Mouse (Mus musculus): Measurements from ENCODE around the gene Lrch1.

The Lrch1 gene

GRCm38 (mm10) chr14:74852965-74853758, 94.5 kb downstream of the Lrch1 start:
- no peak for DNase-seq (ENCODE audit: low spot score)

GRCm38 (mm10) chr14:74851866-74852265, 95.8 kb downstream of the Lrch1 start:
- no peak for DNase-seq (ENCODE audit: low spot score)

GRCm38 (mm10) chr14:74849020-74849419, 98.7 kb downstream of the Lrch1 start:
- DNase-seq (ENCODE audit: low spot score): no peak

DNA sequence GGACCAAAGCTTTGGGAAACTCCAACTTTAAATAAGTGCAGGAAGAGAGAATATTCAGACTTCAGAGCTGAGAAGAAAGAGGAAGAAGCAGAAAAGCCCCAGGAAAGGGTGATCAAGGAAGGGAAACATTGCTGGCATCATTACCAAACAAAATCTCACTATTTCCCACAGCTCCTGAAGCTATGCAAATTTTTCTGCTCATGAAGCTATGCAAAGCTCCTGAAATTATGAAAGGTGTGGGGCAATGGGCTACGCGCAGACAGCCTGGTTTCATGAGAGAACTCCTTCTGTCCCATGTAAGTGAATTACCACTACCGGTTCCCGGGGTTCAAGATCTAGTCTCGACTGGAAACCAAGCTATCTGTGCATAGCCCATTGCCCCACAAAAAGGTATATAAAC, 99.5 kb downstream of the Lrch1 start:
- DNase-seq (ENCODE audit: low spot score): no peak

DNA sequence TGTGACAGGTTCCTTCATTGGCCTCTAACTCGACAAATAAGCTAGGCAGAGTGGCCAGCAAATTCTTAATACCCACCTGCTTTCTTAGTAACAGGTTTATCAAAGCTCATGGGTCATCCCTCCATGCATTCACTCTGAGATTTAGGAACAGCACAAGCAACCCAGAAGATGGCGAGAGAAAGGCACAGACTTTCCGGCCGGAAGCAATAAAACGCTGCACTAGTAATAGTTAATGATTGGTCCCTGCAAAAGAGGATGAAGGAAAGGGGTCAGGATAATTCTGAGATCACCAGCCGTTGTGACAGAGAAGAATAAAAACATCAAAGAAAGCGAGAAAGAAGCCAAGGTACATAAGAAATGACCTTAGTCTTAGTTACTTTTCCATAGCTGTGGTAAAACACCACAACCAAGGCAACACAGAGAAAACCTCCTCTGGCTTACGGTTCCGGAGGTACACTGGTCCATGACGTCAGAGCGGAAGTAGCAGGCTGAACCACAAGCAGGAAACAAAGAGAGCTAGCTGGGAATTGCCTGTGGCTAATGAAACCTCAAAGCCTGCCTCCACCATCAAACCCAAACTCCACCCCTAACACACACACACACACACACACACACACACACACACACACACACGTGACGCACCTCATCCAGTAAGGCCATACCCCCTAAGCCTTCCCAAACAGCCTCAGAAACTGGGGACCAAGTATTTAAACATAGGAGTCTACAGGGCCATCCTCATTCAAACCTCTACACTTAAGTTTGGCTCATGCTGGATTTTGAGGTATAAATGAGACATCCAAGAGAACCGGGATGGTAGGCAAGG, 100.2 kb downstream of the Lrch1 start:
- no peak for DNase-seq (ENCODE audit: low spot score)

DNA sequence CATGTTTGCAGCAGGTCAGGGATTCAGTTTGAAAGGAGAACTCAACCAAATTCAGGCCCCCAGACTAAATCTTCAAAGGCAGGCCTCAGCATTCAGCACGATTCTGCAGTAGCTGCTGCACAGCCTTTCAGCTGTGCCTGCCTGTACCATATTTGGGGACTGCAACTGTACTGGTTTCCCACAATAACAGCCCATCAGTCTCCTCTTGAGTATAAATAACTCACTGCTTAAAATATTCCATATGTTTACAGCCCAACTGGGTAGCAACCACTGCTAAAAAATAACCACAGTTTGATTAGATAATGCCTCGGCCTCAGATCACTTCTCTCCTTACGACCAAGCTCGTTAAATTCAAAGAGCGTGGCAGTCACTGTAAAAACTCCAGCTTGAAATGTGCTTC, 101.0 kb downstream of the Lrch1 start:
- DNase-seq (ENCODE audit: low spot score): no peak

DNA sequence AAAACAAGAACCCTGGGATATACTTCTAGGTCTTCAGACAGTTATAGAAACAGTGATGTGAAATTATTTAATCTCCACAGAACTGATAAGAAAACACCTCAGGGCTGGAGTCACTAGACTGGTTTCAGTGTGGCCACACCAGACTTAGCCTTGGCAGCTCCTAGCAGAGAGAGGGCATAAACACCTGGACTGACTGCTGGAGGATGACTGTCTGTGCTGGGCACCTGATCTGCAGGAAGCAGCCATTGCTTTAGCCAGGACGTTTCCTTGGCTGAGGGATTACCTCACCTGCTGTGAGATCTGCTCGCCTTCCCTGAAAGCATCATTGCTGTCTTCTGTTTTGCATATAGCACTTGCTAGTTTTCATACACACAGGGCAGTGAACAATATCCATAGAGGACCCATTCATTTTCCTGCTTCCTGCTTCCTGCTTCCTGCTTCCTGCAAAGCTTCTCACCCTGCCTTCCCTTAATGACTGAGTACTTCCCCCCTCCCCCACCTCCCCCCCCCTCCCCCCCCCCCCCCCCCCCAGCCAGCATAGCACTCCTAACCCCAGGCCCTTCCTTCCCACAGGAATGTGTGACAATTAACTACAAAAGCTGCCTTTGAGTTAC, 101.9 kb downstream of the Lrch1 start:
- DNase-seq (ENCODE audit: low spot score): no peak

GRCm38 (mm10) chr14:74841708-74842107, 106.0 kb downstream of the Lrch1 start:
- DNase-seq (ENCODE audit: low spot score): no peak

GRCm38 (mm10) chr14:74841297-74841696, 106.4 kb downstream of the Lrch1 start:
- DNase-seq (ENCODE audit: low spot score): no peak

DNA sequence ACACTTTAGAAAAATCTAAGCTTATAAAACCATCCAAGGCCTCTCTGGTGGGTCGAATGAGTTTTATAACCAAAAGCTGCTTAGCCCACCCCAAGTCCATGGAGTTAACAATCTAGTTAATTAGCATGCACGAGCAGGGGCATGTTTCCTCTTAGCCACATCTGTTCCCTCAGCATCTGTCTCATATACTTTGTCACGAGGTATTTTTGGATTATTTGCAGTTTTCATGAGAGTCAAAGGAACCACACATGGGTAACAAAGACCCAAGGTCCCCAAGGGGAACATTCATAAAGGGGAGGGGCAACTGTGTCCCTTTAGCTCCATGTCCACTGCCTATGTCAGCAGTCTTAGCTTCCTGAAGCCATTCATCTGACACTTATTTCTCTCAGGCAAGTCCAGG, 106.9 kb downstream of the Lrch1 start:
- no peak for DNase-seq (ENCODE audit: low spot score)

GRCm38 (mm10) chr14:74840328-74840727, 107.3 kb downstream of the Lrch1 start:
- no peak for DNase-seq (ENCODE audit: low spot score)

GRCm38 (mm10) chr14:74838816-74839215, 108.9 kb downstream of the Lrch1 start:
- DNase-seq (ENCODE audit: low spot score): no peak

DNA sequence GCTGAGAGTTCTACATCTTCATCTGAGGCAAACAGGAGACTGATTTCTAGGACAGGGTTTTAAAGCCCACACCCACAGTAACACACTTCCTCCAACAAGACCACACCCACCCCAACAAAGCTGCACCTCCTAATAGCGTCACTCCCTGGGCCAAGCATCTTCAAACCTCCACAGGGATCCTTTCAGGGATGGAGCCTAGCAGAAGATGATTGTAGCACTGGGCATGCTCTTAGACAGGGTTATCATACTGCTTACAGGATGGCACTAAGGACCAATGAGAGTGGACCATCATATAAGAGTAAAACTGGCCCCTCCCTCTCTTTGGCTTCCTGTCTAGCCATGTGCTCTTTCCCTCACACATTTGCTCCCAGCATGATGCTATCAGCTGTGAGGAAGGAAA, 112.7 kb downstream of the Lrch1 start:
- DNase-seq (ENCODE audit: low spot score): no peak

- no peak for DNase-seq (ENCODE audit: low spot score)
Observed at GRCm38 (mm10) chr14:74834215-74834614, 113.5 kb downstream of the Lrch1 start.

DNA sequence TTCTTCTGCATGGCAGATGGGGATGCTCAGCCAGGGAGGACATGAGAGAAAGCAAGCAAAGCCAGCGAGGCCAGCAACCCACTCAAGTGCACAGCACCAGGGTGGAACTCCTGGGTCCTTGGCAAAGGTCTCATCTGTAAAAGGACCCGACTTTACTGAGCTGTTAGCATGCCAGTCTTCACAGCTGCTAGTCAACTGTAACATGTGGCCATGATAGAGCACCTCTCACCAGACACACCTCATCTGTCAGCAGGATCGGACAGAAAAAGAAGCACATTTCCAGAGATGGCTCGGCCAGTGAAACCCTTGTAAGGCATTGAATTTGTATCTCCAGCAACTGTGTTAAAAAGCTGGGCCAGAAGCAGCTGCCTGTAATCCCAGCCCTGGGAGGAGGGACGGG, 116.0 kb downstream of the Lrch1 start:
- DNase-seq (ENCODE audit: low spot score): no peak

- no peak for DNase-seq (ENCODE audit: low spot score)
Observed at GRCm38 (mm10) chr14:74831050-74831449, 116.6 kb downstream of the Lrch1 start.

DNA sequence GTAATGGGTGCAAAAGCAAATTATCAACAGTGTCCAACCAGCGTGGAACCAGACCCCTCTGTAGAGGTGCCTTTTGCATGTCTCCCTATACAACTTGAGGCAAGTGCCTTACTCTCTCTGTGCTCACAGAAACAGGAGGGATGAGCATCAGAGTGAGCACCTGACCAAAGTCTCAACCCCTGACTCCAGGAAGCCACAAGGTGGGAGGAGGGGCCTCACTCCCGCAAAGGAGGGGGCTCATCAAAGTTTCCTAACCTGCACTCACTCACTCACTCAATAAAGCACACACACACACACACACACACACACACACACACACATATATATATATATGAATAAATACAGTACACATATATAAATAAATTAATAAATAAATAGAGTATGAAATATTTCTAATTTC, 117.1 kb downstream of the Lrch1 start:
- no peak for DNase-seq (ENCODE audit: low spot score)

DNA sequence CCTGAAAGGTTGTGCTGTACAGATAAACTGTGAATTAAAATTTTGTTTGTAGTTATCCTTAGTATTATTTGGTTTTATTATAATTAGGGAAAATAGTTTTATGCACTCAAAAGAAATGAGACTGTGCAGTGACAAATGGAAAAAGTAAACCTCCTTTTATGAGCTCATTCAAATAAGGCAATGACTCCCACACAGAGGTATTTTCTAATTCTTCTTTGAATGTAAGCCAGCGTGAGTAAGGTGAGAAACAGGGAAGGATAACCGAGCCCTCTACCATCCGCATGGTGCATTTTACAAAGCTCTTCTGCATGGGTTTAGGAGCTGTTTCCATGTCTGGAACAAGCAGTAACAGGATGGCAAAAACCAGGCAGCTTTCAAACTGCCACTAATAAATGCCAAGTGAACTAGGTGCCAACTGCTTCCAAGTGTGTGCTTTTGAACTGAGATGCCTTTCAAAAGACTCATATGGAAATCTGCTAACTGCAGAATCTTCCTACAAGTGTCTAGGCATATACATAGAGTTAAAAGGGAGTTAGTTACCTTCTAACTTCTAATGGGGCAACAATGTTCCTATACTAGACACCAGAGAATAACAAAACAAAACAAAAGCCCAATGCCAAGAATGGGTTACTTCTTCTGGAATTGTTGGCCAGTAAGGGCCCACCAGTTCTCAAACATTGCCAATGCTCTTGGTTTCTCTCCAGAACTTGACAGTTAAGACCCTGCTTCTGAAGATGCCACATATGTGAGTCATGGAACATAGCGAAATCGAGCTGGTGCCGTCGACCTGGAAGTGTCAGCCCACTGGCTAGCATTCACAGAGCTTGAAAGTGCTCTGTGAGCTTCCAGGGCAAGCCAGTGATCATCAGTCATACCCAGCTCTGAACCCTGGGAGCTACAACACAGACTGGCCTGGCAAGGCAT, 124.7 kb downstream of the Lrch1 start:
- no peak for DNase-seq (ENCODE audit: low spot score)

- no peak for DNase-seq (ENCODE audit: low spot score)
Observed at GRCm38 (mm10) chr14:74822048-74822447, 125.6 kb downstream of the Lrch1 start.

DNA sequence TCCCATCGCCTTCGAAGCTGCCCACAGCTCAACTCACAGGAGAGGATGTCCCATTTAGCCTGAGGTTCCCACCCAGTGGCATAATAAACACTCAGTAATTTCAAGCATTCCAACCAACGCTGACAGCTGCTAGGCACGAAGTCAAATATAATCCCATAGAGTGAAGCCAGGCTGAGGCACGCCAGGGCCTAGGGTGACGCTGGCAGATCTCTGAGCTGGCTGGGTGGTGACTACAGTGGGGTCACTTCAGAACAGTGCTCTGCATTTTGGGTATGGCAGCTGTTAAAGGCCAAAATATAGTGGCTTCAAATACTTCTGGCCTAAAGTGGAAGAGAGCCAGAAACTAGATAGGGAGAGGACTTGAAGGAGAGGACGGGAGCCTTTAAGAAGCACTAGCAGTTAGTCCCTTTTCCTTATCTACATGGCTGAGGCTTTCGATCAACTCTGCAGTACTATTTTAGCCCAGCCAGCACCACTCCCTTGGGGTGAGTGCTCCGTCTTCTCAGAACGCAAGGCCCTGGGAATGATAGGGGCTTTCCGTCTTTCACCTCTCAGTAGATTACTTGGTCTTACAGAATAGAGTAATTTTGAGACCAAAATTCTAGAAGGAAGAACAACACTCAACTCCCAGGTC, 127.4 kb downstream of the Lrch1 start:
- no peak for DNase-seq (ENCODE audit: low spot score)

GRCm38 (mm10) chr14:74816705-74817104, 131.0 kb downstream of the Lrch1 start:
- no peak for DNase-seq (ENCODE audit: low spot score)
